Mouse (Mus musculus): ENCODE data around the gene Mrpl33. TPM values are rescaled to one million over a fixed set of nuclear protein-coding genes. Genes with fewer than 3 reads are reported as not detected.

Mrpl33 gene
- total RNA-seq, 2 experiments from 2014 or later = 116 to 134 TPM

- no peak for DNase-seq (ENCODE audit: extremely low spot score in 1 of 2, low spot score in 2 of 2)
- intact Hi-C loops (cut with DNase I) = no loop called here
Observed at GRCm38 (mm10) chr5:31669984-31670383, 73.2 kb downstream of the Mrpl33 start.

DNA sequence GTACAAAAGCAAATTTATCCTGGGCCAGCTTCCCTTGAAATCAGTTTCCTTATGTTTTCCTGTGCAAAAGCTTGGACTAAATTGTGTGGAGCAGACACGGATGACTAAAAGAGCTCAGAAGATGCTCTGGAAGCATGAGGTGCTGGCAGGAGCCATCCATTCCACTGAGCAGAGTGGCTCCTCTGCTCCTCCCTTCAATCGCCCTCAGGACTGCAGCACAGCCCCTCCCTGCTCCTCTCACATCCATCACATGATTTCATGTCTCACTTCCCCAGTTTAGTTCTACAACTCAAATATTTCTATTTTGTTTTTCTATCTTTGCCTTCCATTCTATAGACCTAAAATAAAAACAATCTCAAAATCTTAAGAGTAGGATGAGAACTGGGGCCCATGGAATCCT is 74.4 kb downstream of the Mrpl33 start:
- DNase-seq (ENCODE audit: extremely low spot score in 1 of 2, low spot score in 2 of 2) = no peak
- intact Hi-C loops (cut with DNase I) = no loop called here

GRCm38 (mm10) chr5:31673431-31673830 is 76.7 kb downstream of the Mrpl33 start:
- DNase-seq (ENCODE audit: extremely low spot score in 1 of 2, low spot score in 2 of 2) = no peak
- intact Hi-C loops (cut with DNase I) = no loop called here

DNA sequence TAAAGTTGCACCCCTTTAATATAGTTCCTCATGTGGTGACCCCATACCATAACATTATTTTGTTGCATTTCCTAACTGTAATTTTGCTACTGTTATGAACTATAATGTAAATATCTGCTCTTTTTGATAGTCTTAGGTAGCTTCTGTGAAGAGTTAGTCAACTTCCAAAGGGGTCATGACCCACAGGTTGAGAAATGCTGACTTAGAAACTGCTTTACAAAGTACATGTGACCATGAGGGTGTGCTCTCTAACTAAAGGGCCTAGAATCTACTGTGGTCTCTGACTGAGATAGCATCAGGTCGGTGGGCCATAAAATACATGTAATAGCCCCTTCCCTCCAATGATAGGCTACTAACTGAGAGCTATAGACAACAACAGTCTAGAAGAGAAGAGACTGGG is 81.3 kb downstream of the Mrpl33 start:
- no peak for DNase-seq (ENCODE audit: extremely low spot score in 1 of 2, low spot score in 2 of 2)
- intact Hi-C loops (cut with DNase I) = no loop called here

GRCm38 (mm10) chr5:31680183-31680582 is 83.4 kb downstream of the Mrpl33 start:
- no peak for DNase-seq (ENCODE audit: extremely low spot score in 1 of 2, low spot score in 2 of 2)
- intact Hi-C loops (cut with DNase I) = no loop called here

- DNase-seq (ENCODE audit: extremely low spot score in 1 of 2, low spot score in 2 of 2) = no peak
- intact Hi-C loops (cut with DNase I) = no loop called here
Observed at GRCm38 (mm10) chr5:31682305-31682704, 85.6 kb downstream of the Mrpl33 start.

- no peak for DNase-seq (ENCODE audit: extremely low spot score in 1 of 2, low spot score in 2 of 2)
- intact Hi-C loops (cut with DNase I) = no loop called here
Observed at GRCm38 (mm10) chr5:31686040-31686439, 89.3 kb downstream of the Mrpl33 start.

DNA sequence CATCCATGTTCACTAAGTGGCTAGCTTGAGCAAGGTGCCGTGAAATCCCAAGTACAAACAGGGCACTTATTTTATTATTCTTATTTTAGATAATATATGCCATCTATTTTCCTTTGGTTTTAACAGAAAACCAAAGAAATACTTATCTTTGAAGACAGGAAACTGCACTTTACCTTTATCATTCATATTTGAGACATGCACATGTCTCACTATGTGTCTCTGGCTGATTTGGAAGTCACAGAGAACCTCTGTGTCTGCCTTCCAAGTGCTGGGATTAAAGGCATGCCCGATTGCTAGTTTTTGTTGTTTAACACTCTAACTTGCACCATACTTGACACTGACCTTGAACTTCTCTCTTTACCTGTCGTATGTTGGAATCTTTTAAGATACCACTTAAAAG is 91.2 kb downstream of the Mrpl33 start:
- intact Hi-C loops (cut with DNase I) = no loop called here
- no peak for DNase-seq (ENCODE audit: extremely low spot score in 1 of 2, low spot score in 2 of 2)

DNA sequence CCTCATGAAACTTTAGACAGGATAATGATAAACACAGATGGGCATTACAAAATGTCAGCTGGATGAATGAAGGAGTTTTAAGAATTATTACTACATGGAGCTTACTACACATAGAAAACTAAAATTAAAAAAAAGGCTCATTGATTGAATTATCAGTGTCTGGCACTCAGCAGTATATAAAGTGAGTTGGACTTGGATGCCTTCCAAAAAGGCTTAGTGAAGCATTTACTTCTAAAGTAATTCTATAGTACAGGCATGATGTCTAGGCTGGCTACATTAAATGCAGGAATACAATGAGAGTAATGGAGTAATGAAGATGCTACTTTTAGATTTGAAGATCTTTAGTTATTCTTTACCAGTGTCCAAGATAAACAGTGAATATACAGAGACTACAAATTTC is 96.5 kb downstream of the Mrpl33 start:
- intact Hi-C loops (cut with DNase I) = no loop called here
- DNase-seq (ENCODE audit: extremely low spot score in 1 of 2, low spot score in 2 of 2) = no peak

- intact Hi-C loops (cut with DNase I) = loop anchor here (5.0 kb wide), 1 partner anchor 440 kb away; the partner anchor contains the start of gene Fosl2
- no peak for DNase-seq (ENCODE audit: extremely low spot score in 1 of 2, low spot score in 2 of 2)
Observed at GRCm38 (mm10) chr5:31696971-31697643, 100.4 kb downstream of the Mrpl33 start, which contains the start of gene Rbks. Rbks (minus strand) TSS chr5:31697627.

DNA sequence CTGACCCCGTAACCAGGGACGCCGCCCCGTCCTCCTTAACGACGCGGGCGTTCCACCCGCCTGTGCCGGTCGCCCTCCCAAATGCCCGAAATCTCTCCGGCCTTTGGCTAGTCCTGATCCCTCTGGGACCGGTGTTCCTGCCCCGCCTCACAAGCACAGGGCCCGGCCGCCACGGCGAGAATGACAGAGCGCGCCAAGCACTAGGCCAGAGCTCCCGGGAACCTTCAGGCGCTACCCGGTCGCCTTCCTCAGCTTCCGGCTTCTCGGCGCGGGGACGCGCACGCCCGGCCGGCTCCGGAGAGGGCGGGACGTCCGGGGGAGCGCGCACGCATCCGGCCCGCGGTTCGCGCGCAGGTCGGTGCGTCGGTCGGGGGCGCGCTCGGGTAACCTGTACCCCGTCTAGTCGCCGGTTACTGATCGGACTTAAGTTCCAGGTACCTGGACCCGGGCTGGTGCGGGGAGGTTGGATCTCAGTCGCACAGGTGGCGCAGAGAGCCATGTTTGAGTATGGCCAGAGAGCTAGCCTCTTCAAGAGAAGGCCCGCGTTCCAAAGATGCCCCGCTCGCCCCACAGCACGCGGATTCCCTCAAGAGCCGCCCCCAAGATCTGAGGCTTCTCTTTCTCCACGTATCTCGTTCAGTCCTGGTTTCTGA is 101.0 kb downstream of the Mrpl33 start, which contains the start of gene Babam2:
Babam2 (plus strand) TSS at position 41 of the 653 bp plus-strand sequence.
- intact Hi-C loops (cut with DNase I) = loop anchor here (5.0 kb wide), 1 partner anchor 440 kb away; the partner anchor contains the start of gene Fosl2
- peak; percentile 86 to 95 for DNase-seq (ENCODE audit: extremely low spot score in 1 of 2, low spot score in 2 of 2)

- peak; percentile 82 to 90 for DNase-seq (ENCODE audit: extremely low spot score in 1 of 2, low spot score in 2 of 2)
- intact Hi-C loops (cut with DNase I) = loop anchor here (5.0 kb wide), 1 partner anchor 439 kb away; the partner anchor contains the start of gene Fosl2
Observed at GRCm38 (mm10) chr5:31698297-31698726, 101.6 kb downstream of the Mrpl33 start.

- intact Hi-C loops (cut with DNase I) = loop anchor here (5.0 kb wide), 1 partner anchor 438 kb away; the partner anchor contains the start of gene Fosl2
- DNase-seq (ENCODE audit: extremely low spot score in 1 of 2, low spot score in 2 of 2) = no peak
Observed at GRCm38 (mm10) chr5:31698931-31699330, 102.2 kb downstream of the Mrpl33 start.

- intact Hi-C loops (cut with DNase I) = loop anchor here (5.0 kb wide), 1 partner anchor 438 kb away; the partner anchor contains the start of gene Fosl2
- DNase-seq (ENCODE audit: extremely low spot score in 1 of 2, low spot score in 2 of 2) = no peak
Observed at GRCm38 (mm10) chr5:31699397-31699796, 102.7 kb downstream of the Mrpl33 start.

DNA sequence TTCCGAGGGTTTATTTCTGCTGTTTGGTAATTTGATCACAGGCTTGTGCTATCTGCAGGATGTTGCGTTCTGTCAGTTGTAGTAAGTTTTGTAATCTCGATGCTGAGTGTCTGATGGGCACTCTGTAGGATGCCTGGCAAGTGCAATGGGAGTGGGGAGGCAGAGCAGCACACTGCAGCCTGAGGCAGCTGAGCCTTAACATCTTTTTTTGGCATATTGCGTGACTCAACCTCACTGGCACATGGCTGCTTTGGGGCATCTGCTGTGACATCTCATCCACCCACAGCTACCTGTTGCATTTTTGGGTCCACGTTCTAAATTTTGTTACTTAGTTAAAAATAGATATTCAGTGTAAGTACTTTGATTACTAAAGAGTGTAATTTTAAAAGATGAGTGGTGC is 108.2 kb downstream of the Mrpl33 start:
- peak; percentile 26 to 31 for DNase-seq (ENCODE audit: extremely low spot score in 1 of 2, low spot score in 2 of 2)

GRCm38 (mm10) chr5:31706826-31707225 is 110.1 kb downstream of the Mrpl33 start:
- intact Hi-C loops (cut with DNase I) = no loop called here
- no peak for DNase-seq (ENCODE audit: extremely low spot score in 1 of 2, low spot score in 2 of 2)

More for the DNA sequence above, 108.2 kb downstream of the Mrpl33 start:
- intact Hi-C loops (cut with DNase I) = no loop called here

DNA sequence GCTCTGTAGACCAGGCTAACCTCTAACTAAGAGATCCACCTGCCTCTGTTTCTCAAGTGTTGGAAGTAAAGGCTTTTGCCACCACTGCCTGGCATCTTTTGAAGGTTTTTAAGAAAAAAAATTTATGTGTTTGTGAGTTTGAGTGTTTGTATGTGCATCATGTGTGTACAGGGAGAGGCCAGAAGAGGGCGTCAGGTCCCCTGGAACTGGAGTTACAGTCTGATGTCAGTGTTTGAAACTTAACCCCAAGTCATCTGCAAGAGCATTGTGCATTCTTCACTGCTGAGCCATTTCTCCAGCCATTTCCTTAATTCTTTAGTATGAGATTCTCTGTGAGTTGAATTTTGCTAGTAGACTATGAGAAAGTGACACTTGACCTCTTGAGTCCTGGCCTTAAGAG is 112.7 kb downstream of the Mrpl33 start:
- DNase-seq (ENCODE audit: extremely low spot score in 1 of 2, low spot score in 2 of 2) = no peak
- intact Hi-C loops (cut with DNase I) = no loop called here

DNA sequence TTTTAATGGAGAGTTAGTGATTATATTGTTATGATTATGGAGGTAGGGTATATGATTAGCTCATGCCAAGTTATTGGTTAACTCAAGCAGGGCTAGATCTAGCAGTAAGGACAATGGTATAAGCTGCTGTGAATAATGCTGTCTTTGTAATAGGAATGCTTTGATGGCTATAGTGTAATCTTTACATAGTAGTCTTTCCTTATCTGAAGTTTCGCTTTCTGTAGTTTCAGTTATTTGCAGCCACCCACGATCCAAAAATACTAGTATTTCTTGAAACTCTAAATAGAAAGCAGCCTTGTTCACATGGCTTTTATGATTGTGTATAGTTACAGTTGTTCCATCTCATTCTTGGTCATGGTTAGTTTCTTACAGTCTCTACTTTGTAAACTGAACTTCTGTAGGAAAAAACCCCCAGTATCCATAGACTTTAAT is 116.6 kb downstream of the Mrpl33 start:
- intact Hi-C loops (cut with DNase I) = no loop called here
- DNase-seq (ENCODE audit: extremely low spot score in 1 of 2, low spot score in 2 of 2) = no peak

- no peak for DNase-seq (ENCODE audit: extremely low spot score in 1 of 2, low spot score in 2 of 2)
- intact Hi-C loops (cut with DNase I) = no loop called here
Observed at GRCm38 (mm10) chr5:31713841-31714264, 117.1 kb downstream of the Mrpl33 start.
